Mouse (Mus musculus): Measurements from ENCODE around the gene Aifm2. TPM values are rescaled to one million over a fixed set of nuclear protein-coding genes. Genes with fewer than 3 reads are reported as not detected.

Aifm2 gene
- polyA plus RNA-seq, 1 experiment from 2014 or later = 12.5 TPM

DNA sequence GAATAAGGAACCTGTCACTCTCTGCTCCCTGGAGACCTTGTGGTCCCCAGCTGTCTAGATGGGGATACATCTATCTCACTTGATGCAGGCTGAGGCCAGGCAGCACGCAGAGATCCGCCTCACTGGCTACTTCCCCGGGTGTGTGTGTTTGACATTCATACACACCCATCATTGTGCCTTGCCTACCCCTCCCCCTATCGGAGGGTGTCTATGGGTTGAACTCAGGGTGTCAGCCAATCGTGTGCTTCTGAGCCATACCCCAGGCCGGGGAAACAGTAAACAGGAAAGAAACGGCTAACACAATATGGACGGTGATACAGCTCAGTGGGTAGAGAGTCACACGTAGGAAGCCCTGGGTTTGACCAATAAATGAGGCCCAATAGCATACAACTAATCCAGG is 35.0 kb downstream of the Aifm2 start:
- Histone ChIP-seq H3K27ac (no peak overlapping the region), H3K4me2 (no peak overlapping the region), H3K27me3 (no peaks in the 10 kb centered on the region), H3K4me3 (no peak overlapping the region), H3K4me1 (no peaks in the 10 kb centered on the region), H3K36me3 (peaks cover 92% of the 10 kb centered on the region), H3K9ac (no peak overlapping the region), H3K9me3 (no peaks in the 10 kb centered on the region)
- ATAC-seq (ENCODE audit: insufficient number of reproducible peaks, low FRiP score, low TSS enrichment, low read depth) = no peak
- whole genome bisulfite sequencing = 90% methylated on average over 9 of the region's 9 CpGs

DNA sequence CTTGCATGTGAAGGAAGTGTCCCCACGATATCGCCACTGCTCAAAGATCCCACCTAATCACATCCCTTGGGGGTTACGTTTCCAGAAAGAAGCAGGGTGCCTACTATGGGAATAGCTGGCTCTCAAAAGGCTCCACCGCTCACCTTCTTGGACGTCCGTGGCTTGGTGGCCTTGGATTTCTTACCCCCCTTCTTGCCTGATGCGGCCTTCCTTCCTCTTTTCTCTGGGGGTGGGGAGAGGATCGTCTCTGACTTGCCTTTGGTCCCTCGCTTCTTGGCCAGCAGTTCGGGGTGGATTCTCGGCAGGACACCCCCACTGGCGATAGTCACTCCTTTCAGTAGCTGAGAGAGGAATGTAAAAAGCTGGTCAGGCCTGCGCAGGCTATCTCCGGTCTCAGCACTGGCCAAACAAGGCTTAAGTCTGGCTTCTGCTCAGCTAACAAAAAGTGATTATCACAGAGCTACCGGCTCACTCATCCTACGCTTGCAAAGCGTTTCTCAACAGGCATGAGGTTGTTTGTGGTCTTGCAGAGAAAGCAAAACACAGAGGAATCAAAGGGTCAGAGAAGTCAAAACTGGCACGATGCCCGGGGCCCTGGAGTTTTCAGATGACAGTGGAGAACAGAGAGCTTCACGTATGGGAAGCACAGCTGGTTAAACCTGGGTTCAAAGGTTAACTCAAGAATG is 36.6 kb downstream of the Aifm2 start:
- Histone ChIP-seq H3K4me1 (no peaks in the 10 kb centered on the region), H3K9me3 (no peaks in the 10 kb centered on the region), H3K4me2 (no peak overlapping the region), H3K27ac (no peak overlapping the region), H3K9ac (no peak overlapping the region), H3K27me3 (no peaks in the 10 kb centered on the region), H3K4me3 (no peak overlapping the region), H3K36me3 (peaks cover 86% of the 10 kb centered on the region)
- 84% methylated on average over 20 of the region's 20 CpGs for WGBS
- no peak for ATAC-seq (ENCODE audit: insufficient number of reproducible peaks, low FRiP score, low TSS enrichment, low read depth)

DNA sequence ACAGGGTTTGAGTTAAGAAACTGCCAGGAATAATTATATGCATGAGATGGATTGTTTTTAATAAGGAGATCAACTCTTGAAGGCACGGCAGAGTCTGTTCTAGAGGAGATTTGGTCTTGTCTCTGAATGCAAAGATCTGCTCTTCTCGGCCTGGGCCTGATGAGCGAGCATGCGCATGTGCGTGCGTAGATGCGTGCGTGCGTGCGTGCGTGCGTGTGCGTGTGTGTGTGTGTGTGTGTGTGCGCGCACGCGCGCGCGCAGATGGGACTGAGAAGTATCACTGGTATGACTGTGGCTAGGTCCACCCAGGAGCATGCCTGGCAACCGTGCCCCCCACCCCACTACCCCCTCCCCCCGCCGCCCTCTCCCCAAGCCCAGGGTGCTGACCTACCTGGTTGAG is 38.0 kb downstream of the Aifm2 start:
- WGBS = 97% methylated on average over 23 of the region's 23 CpGs
- H3K9ac ChIP-seq = no peak overlapping the region
- H3K4me1 ChIP-seq = peaks cover 6% of the 10 kb centered on the region
- H3K27ac ChIP-seq = no peak overlapping the region
- peaks cover 79% of the 10 kb centered on the region for H3K36me3 ChIP-seq
- H3K4me2 ChIP-seq = no peak overlapping the region
- H3K4me3 ChIP-seq = no peak overlapping the region
- no peak for ATAC-seq (ENCODE audit: insufficient number of reproducible peaks, low FRiP score, low TSS enrichment, low read depth)
- no peaks in the 10 kb centered on the region for H3K27me3 ChIP-seq
- H3K9me3 ChIP-seq = no peaks in the 10 kb centered on the region

DNA sequence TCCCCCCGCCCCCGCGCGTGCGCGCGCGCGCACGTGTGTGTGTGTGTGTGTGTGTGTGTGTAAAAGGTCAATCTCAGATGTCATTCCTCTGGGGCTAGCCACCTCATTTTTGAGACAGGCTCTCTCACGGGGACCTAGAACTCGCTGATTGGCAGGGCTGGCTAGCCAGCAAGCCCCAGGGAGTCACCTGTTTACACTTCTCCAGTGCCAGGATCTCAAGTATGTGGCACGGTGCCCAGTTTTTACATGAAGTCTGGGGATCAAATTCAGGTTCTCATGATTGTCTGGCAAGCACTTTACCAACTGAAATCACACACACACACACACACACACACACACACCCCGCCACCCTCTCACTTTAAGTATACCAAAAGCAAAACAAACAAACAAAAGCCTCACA is 42.0 kb downstream of the Aifm2 start:
- H3K9me3 ChIP-seq = no peaks in the 10 kb centered on the region
- H3K36me3 ChIP-seq = peaks cover 43% of the 10 kb centered on the region
- H3K4me1 ChIP-seq = peaks cover 8% of the 10 kb centered on the region
- no peak for ATAC-seq (ENCODE audit: insufficient number of reproducible peaks, low FRiP score, low TSS enrichment, low read depth)
- 83% methylated on average over 14 of the region's 14 CpGs for WGBS
- no peak overlapping the region for H3K4me2 ChIP-seq
- no peak overlapping the region for H3K4me3 ChIP-seq
- no peak overlapping the region for H3K27ac ChIP-seq
- H3K27me3 ChIP-seq = no peaks in the 10 kb centered on the region
- H3K9ac ChIP-seq = no peak overlapping the region

DNA sequence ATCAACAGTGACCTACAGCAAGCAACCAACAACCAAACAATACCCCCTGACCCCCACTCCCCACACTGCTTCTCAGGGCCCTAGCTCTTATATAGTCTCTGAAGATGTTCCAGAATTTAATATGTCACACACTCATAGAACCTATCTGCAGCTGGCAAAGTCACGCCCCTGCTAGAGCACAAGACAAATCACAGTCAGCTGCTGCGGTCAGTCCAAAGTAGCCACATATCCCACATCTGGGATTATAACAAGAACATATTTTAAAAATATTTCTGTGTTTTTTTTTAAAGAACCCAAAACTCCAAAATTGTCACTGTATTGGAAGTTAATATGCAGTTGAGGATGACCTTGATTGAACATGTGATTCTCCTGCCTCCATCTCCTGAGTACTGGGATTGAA is 43.8 kb downstream of the Aifm2 start:
- WGBS = 93% methylated on average over 2 of the region's 2 CpGs
- peaks cover 8% of the 10 kb centered on the region for H3K4me1 ChIP-seq
- H3K9me3 ChIP-seq = no peaks in the 10 kb centered on the region
- no peak for ATAC-seq (ENCODE audit: insufficient number of reproducible peaks, low FRiP score, low TSS enrichment, low read depth)
- no peak overlapping the region for H3K4me2 ChIP-seq
- no peak overlapping the region for H3K4me3 ChIP-seq
- H3K9ac ChIP-seq = no peak overlapping the region
- peaks cover 25% of the 10 kb centered on the region for H3K36me3 ChIP-seq
- no peaks in the 10 kb centered on the region for H3K27me3 ChIP-seq
- H3K27ac ChIP-seq = peak overlapping the region; percentile 55; the same call in 1 of the 2 replicates

DNA sequence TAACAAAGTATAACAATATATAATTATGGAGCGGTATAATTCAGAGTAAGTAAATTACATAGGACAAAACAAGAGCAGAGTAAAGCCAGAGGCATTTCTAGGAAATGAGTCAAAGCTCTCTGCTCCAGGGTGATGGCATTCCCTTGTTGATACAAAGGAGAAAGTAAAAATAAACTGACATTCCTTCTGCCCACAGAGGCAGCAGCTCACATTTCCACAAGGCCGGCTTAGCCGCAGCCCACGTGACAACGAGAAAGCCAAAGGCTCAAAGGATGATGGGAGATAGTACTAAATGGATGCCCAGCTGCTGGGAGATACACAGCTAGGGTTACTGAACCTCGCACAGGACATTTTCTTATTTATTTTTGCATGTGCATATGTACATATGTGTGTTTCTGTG is 44.8 kb downstream of the Aifm2 start:
- Histone ChIP-seq H3K27ac (peak overlapping the region; percentile 39; the same call in 1 of the 2 replicates), H3K27me3 (no peaks in the 10 kb centered on the region), H3K4me2 (no peak overlapping the region), H3K36me3 (peaks cover 19% of the 10 kb centered on the region), H3K4me1 (peaks cover 8% of the 10 kb centered on the region), H3K9me3 (no peaks in the 10 kb centered on the region), H3K4me3 (no peak overlapping the region), H3K9ac (no peak overlapping the region)
- peak; percentile 62 for ATAC-seq (ENCODE audit: insufficient number of reproducible peaks, low FRiP score, low TSS enrichment, low read depth)
- WGBS = 54% methylated on average over 6 of the region's 6 CpGs

DNA sequence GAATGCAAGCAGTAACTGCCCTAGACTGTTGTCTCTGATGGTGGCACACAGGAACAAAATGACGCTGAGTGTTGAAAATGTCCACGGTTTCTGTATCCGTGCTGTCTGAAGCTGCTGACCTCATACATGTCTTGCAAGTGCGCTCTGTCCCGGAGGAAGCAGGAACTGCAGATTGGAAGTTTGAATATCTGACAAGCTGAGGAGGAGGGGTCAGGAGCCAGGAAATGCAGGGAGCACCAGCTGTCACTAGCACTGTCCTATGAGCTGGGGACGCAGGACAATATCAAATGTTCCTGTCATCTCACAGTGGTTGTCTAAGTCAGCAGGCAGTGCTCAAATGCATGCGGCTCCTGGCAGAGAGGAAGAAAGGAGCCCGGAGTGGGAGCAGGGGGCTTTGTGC is 49.6 kb downstream of the Aifm2 start:
- H3K27ac ChIP-seq = no peak overlapping the region
- ATAC-seq (ENCODE audit: insufficient number of reproducible peaks, low FRiP score, low TSS enrichment, low read depth) = no peak
- H3K4me2 ChIP-seq = no peak overlapping the region
- no peaks in the 10 kb centered on the region for H3K36me3 ChIP-seq
- peaks cover 8% of the 10 kb centered on the region; the same call in 1 of the 2 replicates for H3K4me1 ChIP-seq
- H3K9me3 ChIP-seq = no peaks in the 10 kb centered on the region
- WGBS = 85% methylated on average over 8 of the region's 8 CpGs
- no peak overlapping the region for H3K4me3 ChIP-seq
- no peak overlapping the region for H3K9ac ChIP-seq
- H3K27me3 ChIP-seq = no peaks in the 10 kb centered on the region

DNA sequence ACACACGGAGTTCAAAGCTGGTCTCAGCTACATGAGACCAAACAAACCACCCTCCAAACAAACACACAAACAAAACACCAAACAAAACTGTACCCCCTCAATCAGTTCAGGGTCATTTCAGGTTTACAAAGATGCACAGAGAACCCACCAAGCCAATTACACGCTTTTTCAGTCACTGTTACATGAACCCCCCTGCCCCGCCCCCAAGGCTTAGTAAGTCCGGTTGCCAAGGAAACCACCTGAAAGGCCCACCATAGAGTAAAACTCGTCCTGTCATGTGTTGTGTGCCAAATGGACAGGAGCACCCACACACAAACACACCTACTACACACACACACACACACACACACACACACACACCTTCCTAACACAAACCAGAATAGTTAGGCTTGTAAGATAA is 50.5 kb downstream of the Aifm2 start:
- Histone ChIP-seq H3K4me3 (no peak overlapping the region), H3K36me3 (no peaks in the 10 kb centered on the region), H3K9me3 (no peaks in the 10 kb centered on the region), H3K9ac (no peak overlapping the region), H3K4me1 (peaks cover 6% of the 10 kb centered on the region; the same call in 1 of the 2 replicates), H3K4me2 (no peak overlapping the region), H3K27ac (no peak overlapping the region), H3K27me3 (no peaks in the 10 kb centered on the region)
- no peak for ATAC-seq (ENCODE audit: insufficient number of reproducible peaks, low FRiP score, low TSS enrichment, low read depth)
- 48% methylated on average over 5 of the region's 5 CpGs for WGBS

DNA sequence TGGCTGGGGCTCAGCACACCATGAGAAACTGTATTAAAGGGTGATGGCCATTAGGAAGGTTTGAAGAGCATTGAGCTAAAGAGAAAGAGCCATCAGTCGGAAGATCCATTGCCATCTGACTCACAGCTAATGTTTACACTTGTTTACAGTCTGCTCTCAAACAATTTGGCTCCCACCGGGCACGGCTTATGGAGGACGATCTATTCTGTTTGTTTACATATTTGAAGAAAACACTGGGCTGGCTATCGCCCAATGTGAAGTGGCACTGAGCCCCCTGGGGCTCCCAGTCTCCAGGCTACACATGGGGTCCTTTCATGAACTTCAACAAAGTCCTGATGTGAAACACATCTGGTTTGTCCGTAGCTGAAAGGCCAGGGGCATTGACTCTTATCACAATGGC is 51.7 kb downstream of the Aifm2 start:
- H3K4me2 ChIP-seq = no peak overlapping the region
- no peak for ATAC-seq (ENCODE audit: insufficient number of reproducible peaks, low FRiP score, low TSS enrichment, low read depth)
- H3K4me3 ChIP-seq = no peak overlapping the region
- no peak overlapping the region for H3K27ac ChIP-seq
- no peaks in the 10 kb centered on the region for H3K36me3 ChIP-seq
- peaks cover 6% of the 10 kb centered on the region; the same call in 1 of the 2 replicates for H3K4me1 ChIP-seq
- H3K9ac ChIP-seq = no peak overlapping the region
- no peaks in the 10 kb centered on the region for H3K27me3 ChIP-seq
- no peaks in the 10 kb centered on the region for H3K9me3 ChIP-seq
- WGBS = 48% methylated on average over 6 of the region's 6 CpGs

DNA sequence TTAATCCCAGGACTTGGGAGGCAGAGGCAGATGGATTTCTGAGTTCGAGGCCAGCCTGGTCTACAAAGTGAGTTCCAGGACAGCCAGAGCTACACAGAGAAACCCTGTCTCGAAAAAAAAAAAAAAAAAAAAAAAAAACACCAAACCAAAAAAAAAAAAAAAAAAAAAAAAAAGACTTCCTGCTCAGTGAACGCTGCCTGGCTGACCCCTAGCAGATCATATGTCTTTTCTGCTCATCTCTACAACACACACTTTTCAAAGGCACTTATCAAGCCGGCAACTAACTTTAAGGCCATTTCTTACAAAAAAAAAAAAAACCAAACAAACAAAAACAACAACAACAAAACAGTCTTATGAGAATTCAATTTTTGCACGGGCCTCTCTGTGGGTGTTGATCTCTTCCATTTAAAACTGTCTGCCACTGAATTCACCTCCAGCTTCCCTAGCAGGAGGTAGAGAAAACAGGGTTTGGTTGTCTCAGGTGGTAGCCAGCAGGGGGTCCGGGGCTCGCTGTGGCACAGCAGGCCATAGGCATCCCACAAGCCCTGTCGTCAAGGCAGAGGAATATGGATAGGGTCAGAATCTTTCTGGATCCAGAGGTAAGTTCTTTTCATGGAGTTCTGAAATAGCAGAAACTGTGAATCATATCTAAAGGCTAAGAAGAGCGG is 66.5 kb downstream of the Aifm2 start:
- 26% methylated on average over 8 of the region's 9 CpGs for WGBS
- Histone ChIP-seq H3K27me3 (no peaks in the 10 kb centered on the region), H3K4me3 (peak overlapping the region; percentile 75), H3K36me3 (0 out of 2 replicates have a peak, but pooled peaks cover 5% of the 10 kb centered on the region), H3K4me2 (peak overlapping the region; percentile 80), H3K27ac (peak overlapping the region; percentile 96), H3K9ac (no peak overlapping the region), H3K9me3 (no peaks in the 10 kb centered on the region), H3K4me1 (peaks cover 18% of the 10 kb centered on the region)
- no peak for ATAC-seq (ENCODE audit: insufficient number of reproducible peaks, low FRiP score, low TSS enrichment, low read depth)

DNA sequence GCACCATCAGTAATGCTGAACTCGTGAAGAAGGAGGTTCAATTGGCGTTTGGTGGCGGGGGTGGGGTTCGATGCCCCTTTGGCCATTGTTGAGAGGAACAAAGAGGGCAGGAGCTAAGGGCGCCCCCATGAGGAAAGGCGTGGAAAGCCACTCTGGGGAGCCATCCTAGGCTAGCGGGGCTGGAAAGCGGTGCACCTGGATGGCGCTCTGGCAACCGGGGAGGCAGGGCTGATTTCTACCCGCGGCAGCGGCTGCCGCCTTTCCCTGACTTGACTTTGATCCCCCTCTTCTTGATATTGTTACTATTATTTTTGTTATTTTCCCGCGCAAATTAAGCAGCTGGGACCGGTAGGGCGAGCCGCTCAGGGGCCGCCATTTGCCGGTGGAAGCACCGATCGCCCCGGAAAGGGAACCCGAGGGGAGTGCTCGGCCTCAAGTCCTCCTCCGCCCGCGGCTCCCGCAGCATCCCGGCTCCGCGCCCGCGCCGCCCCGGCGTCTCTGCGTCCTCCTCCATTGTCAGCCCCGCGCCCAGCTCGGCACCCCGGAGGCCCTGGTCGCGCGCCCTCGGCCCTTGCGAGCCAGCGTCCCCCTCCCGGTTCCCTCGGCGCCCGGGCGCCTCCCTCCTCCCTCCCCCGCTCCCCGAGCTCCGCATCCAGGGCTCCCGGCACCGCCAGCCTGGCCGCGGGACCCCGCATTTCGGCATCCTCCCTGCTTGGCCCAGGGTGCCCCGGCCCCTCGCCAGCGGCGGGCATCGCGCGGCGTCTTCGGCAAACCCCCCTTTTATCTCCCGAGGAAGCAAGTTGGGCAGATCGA is 67.9 kb downstream of the Aifm2 start:
- peak; percentile 36 for ATAC-seq (ENCODE audit: insufficient number of reproducible peaks, low FRiP score, low TSS enrichment, low read depth)
- H3K27me3 ChIP-seq = no peaks in the 10 kb centered on the region
- peak overlapping the region; percentile 80 for H3K4me2 ChIP-seq
- no peaks in the 10 kb centered on the region for H3K9me3 ChIP-seq
- under 1% methylated on average over 67 of the region's 74 CpGs for WGBS
- H3K27ac ChIP-seq = peak overlapping the region; percentile 96
- peak overlapping the region; percentile 83 for H3K9ac ChIP-seq
- no peaks in the 10 kb centered on the region for H3K36me3 ChIP-seq
- H3K4me1 ChIP-seq = peaks cover 18% of the 10 kb centered on the region
- H3K4me3 ChIP-seq = peak overlapping the region; percentile 75

Measured in limb, embryonic 15.5 days (tissue).